Mouse (Mus musculus) midbrain, embryonic 11.5 days (tissue): ENCODE data around the gene Tbc1d14. TPM values are rescaled to one million over a fixed set of nuclear protein-coding genes. Genes with fewer than 3 reads are reported as not detected.

ENCODE experiments used
- ATAC-seq: fragments of 200-750 bp; cut with Nextera tagmentation; 2 replicates; pipeline ENCODE4 v1.8.0; 2017; ENCODE audit warnings: moderate TSS enrichment, moderate library complexity; ENCODE audit not compliant: low FRiP score
- DNase-seq: peaks from one replicate; pipeline ENCODE4 v3.0.0; 2015; ENCODE audit warnings: low spot score; ENCODE audit errors: missing footprints
- H3K27ac ChIP-seq: fragments of 300-500 bp; sonication (generic); 2 replicates; pipeline ENCODE4 v1.5.1; 2014; ENCODE audit warnings: low read depth, low read length
- H3K27me3 ChIP-seq: fragments of 300-500 bp; sonication (generic); 2 replicates; pipeline ENCODE4 v1.6.1; 2014; ENCODE audit warnings: mild to moderate bottlenecking, low read length, moderate library complexity, mixed read lengths; ENCODE audit not compliant: control insufficient read depth, insufficient read depth
- H3K36me3 ChIP-seq: fragments of 300-500 bp; sonication (generic); 2 replicates; pipeline ENCODE4 v1.6.1; 2014; ENCODE audit warnings: mild to moderate bottlenecking, low read length, moderate library complexity, mixed read lengths; ENCODE audit not compliant: control insufficient read depth, insufficient read depth
- H3K4me1 ChIP-seq: fragments of 300-500 bp; sonication (generic); 2 replicates; pipeline ENCODE4 v1.6.1; 2014; ENCODE audit warnings: low read length; ENCODE audit not compliant: control insufficient read depth, insufficient read depth
- H3K4me2 ChIP-seq: fragments of 300-500 bp; sonication (generic); 2 replicates; pipeline ENCODE4 v1.6.1; 2014; ENCODE audit warnings: mild to moderate bottlenecking, moderate library complexity
- H3K4me3 ChIP-seq: fragments of 300-500 bp; sonication (generic); 2 replicates; pipeline ENCODE4 v1.5.1; 2014; ENCODE audit warnings: low read depth, low read length
- H3K9ac ChIP-seq: fragments of 300-500 bp; sonication (generic); 2 replicates; pipeline ENCODE4 v1.6.1; 2014; ENCODE audit warnings: low read length
- H3K9me3 ChIP-seq: fragments of 300-500 bp; sonication (generic); 2 replicates; pipeline ENCODE4 v1.6.1; 2016; ENCODE audit warnings: low read length; ENCODE audit not compliant: control insufficient read depth
- WGBS: fragments of 180-500 bp; shearing (Covaris S2); extraction: QIAGEN DNeasy Blood & Tissue Kit; methylation state at CpG from one replicate; pipeline ENCODE4 v1.1.7; 2014; 5-methylcytosine and 5-hydroxymethylcytosine counted together
- polyA plus RNA-seq: library from polyadenylated mRNA; unstranded; fragments of >200 nt; fragmentation: Nextera tagmentation; extraction: Ambion mirVana; gene quantifications from 2 replicates; pipeline ENCODE4 v1.2.1, GENCODE M21; 2014

The Tbc1d14 gene
- polyA plus RNA-seq, 1 experiment from 2014 or later = 41.2 TPM

- Histone ChIP-seq H3K27ac (no peak overlapping the region), H3K4me3 (no peak overlapping the region), H3K4me2 (no peak overlapping the region), H3K27me3 (no peaks in the 10 kb centered on the region), H3K4me1 (no peaks in the 10 kb centered on the region; the same call in 1 of the 2 replicates), H3K36me3 (no peaks in the 10 kb centered on the region), H3K9me3 (no peaks in the 10 kb centered on the region), H3K9ac (no peak overlapping the region)
- DNase-seq (no peak), ATAC-seq (no peak)
- 93% methylated on average over 10 of the region's 10 CpGs for WGBS
Measured at GRCm38 (mm10) chr5:36562791-36563445, 30.2 kb downstream of the Tbc1d14 start.

GRCm38 (mm10) chr5:36561509-36561908 lies 31.6 kb downstream of the Tbc1d14 start:
- Histone ChIP-seq H3K27me3 (no peaks in the 10 kb centered on the region), H3K4me3 (no peak overlapping the region), H3K27ac (no peak overlapping the region), H3K9me3 (no peaks in the 10 kb centered on the region), H3K4me1 (no peaks in the 10 kb centered on the region), H3K9ac (no peak overlapping the region), H3K36me3 (no peaks in the 10 kb centered on the region), H3K4me2 (no peak overlapping the region)
- WGBS = 94% methylated on average over 4 of the region's 4 CpGs
- ATAC-seq (no peak), DNase-seq (no peak)

- Histone ChIP-seq H3K9ac (no peak overlapping the region), H3K27me3 (no peaks in the 10 kb centered on the region), H3K27ac (no peak overlapping the region), H3K4me2 (no peak overlapping the region), H3K4me3 (no peak overlapping the region), H3K4me1 (no peaks in the 10 kb centered on the region), H3K36me3 (no peaks in the 10 kb centered on the region), H3K9me3 (no peaks in the 10 kb centered on the region)
- DNase-seq = peak; percentile 64
- ATAC-seq = no peak
- 93% methylated on average over 4 of the region's 4 CpGs for WGBS
Measured at GRCm38 (mm10) chr5:36560490-36560889, 32.6 kb downstream of the Tbc1d14 start.

- Histone ChIP-seq H3K27ac (no peak overlapping the region), H3K27me3 (no peaks in the 10 kb centered on the region), H3K9ac (no peak overlapping the region), H3K4me1 (no peaks in the 10 kb centered on the region), H3K9me3 (no peaks in the 10 kb centered on the region), H3K4me3 (no peak overlapping the region), H3K36me3 (no peaks in the 10 kb centered on the region), H3K4me2 (no peak overlapping the region)
- WGBS = 89% methylated on average over 6 of the region's 6 CpGs
- ATAC-seq = no peak
- peak; percentile 35 for DNase-seq
Measured at GRCm38 (mm10) chr5:36559510-36560235, 33.4 kb downstream of the Tbc1d14 start.

- Histone ChIP-seq H3K4me3 (no peak overlapping the region), H3K36me3 (no peaks in the 10 kb centered on the region), H3K27me3 (no peaks in the 10 kb centered on the region), H3K4me1 (no peaks in the 10 kb centered on the region), H3K9me3 (no peaks in the 10 kb centered on the region), H3K27ac (no peak overlapping the region), H3K4me2 (no peak overlapping the region), H3K9ac (no peak overlapping the region)
- whole genome bisulfite sequencing = 85% methylated on average over 5 of the region's 5 CpGs
- no peak for ATAC-seq
- DNase-seq = no peak
Measured at GRCm38 (mm10) chr5:36559106-36559505, 34.0 kb downstream of the Tbc1d14 start.

GRCm38 (mm10) chr5:36558526-36558925 lies 34.5 kb downstream of the Tbc1d14 start:
- no peak for ATAC-seq
- Histone ChIP-seq H3K9me3 (no peaks in the 10 kb centered on the region), H3K27me3 (no peaks in the 10 kb centered on the region), H3K36me3 (no peaks in the 10 kb centered on the region), H3K4me2 (no peak overlapping the region), H3K4me1 (no peaks in the 10 kb centered on the region), H3K27ac (no peak overlapping the region), H3K9ac (no peak overlapping the region), H3K4me3 (no peak overlapping the region)
- no peak for DNase-seq
- WGBS = 91% methylated on average over 2 of the region's 2 CpGs

- H3K9me3 ChIP-seq = no peaks in the 10 kb centered on the region
- no peaks in the 10 kb centered on the region for H3K4me1 ChIP-seq
- DNase-seq (no peak), ATAC-seq (no peak)
- no peak overlapping the region for H3K27ac ChIP-seq
- H3K9ac ChIP-seq = no peak overlapping the region
- WGBS = 44% methylated on average over 7 of the region's 7 CpGs
- H3K27me3 ChIP-seq = no peaks in the 10 kb centered on the region
- no peak overlapping the region for H3K4me3 ChIP-seq
- no peak overlapping the region for H3K4me2 ChIP-seq
- H3K36me3 ChIP-seq = no peaks in the 10 kb centered on the region
Measured at GRCm38 (mm10) chr5:36557584-36558308, 35.3 kb downstream of the Tbc1d14 start.

GRCm38 (mm10) chr5:36556906-36557305 lies 36.2 kb downstream of the Tbc1d14 start:
- Histone ChIP-seq H3K27me3 (no peaks in the 10 kb centered on the region), H3K27ac (no peak overlapping the region), H3K4me1 (no peaks in the 10 kb centered on the region), H3K36me3 (no peaks in the 10 kb centered on the region), H3K4me2 (no peak overlapping the region), H3K4me3 (no peak overlapping the region), H3K9ac (no peak overlapping the region), H3K9me3 (no peaks in the 10 kb centered on the region)
- ATAC-seq = no peak
- WGBS = 62% methylated on average over 3 of the region's 3 CpGs
- DNase-seq = no peak

GRCm38 (mm10) chr5:36556289-36556688 lies 36.8 kb downstream of the Tbc1d14 start:
- Histone ChIP-seq H3K9me3 (no peaks in the 10 kb centered on the region), H3K4me2 (no peak overlapping the region), H3K9ac (no peak overlapping the region), H3K36me3 (no peaks in the 10 kb centered on the region), H3K4me3 (no peak overlapping the region), H3K27ac (no peak overlapping the region), H3K27me3 (no peaks in the 10 kb centered on the region), H3K4me1 (no peaks in the 10 kb centered on the region)
- 70% methylated on average over 4 of the region's 4 CpGs for WGBS
- ATAC-seq (no peak), DNase-seq (no peak)
